Mouse (Mus musculus) bone marrow macrophage, adult 2 months (primary cell): ENCODE measurements around the gene 1700013G24Rik.

Experiments
- CTCF ChIP-seq: IDR thresholded peaks from 2 replicates; pipeline ENCODE4 v1.5.1; 2012; ENCODE audit warnings: low read depth, mild to moderate bottlenecking, low read length, moderate library complexity
- POLR2A ChIP-seq: IDR thresholded peaks from 2 replicates; pipeline ENCODE4 v1.6.1; 2012; ENCODE audit warnings: mild to moderate bottlenecking, low read depth, low read length, borderline replicate concordance

DNA sequence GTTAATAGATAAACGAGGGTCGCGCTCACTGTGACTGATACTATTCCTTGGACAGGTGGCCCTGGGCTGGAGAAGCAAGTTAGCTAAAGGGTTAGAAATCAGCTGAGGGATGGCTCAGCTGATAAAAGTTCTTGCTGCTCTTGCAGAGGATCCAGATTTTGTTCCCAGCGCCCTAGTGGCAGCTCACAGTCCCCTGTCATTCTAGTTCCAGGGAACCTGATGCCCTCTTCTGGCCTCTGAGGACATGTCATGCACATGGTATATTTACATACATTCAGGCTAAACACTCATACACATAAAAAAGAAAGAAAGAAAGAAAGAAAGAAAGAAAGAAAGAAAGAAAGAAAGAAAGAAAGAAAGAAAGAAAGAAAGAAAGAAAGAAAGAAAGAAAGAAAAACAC, 11.8 kb upstream of the 1700013G24Rik start:
- no peak for TF ChIP-seq CTCF
- TF ChIP-seq POLR2A: no peak
